Mouse (Mus musculus): ENCODE results near the gene Gpha2. TPM values are rescaled to one million over a fixed set of nuclear protein-coding genes. Genes with fewer than 3 reads are reported as not detected.

Gpha2 gene
- not detected for polyA plus RNA-seq (2014; fragmentation: Illumina TruSeq; extraction: RNeasy Lipid Tissue Mini Kit (QIAGEN cat#74804); ENCODE audit: low read depth, low replicate concordance)

DNA sequence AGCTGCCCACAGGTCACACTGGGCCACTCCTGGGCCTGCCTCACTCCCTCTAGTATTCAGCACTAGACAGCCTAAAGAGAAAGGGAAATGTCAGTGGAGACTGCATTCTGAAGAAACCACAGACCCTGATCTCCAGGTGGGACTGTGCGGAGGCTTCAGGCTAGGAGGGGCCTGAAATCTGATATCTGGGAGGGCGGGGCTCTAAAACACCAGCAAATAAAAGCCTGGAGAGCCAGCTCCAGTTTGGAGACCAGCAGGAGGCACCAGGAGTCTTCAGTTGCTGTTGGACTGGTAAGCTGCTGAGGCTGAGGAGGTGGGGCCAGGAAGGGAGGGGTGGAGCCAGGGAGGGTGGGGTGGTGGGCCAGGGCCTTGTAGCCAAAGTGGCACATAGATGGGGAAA is at the start of gene Gpha2:
Gpha2 (plus strand) TSS at position 246 of the 400 bp plus-strand sequence.

DNA sequence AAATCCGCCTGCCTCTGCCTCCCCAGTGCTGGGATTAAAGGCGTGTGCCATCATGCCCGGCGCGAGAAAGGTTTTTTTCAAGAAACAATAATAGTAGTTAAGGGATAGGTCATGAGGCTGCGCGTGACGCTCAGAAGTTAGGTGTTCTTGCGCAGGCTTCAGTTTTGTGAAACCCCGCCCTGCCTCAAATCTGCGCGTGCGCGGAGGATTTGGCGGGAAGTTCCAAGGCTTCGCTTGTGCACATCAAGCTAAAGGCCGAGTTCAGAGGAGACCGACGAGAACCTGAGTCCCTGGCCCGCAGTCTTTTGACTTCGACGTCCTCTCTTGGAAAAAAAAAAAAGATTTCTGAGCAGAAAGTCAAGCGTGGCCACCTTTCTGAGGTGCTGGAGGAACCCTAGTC is 42.0 kb upstream of the Gpha2 start, which contains the start of gene Majin:
Majin (plus strand) TSS at position 258 of the 400 bp plus-strand sequence.

DNA sequence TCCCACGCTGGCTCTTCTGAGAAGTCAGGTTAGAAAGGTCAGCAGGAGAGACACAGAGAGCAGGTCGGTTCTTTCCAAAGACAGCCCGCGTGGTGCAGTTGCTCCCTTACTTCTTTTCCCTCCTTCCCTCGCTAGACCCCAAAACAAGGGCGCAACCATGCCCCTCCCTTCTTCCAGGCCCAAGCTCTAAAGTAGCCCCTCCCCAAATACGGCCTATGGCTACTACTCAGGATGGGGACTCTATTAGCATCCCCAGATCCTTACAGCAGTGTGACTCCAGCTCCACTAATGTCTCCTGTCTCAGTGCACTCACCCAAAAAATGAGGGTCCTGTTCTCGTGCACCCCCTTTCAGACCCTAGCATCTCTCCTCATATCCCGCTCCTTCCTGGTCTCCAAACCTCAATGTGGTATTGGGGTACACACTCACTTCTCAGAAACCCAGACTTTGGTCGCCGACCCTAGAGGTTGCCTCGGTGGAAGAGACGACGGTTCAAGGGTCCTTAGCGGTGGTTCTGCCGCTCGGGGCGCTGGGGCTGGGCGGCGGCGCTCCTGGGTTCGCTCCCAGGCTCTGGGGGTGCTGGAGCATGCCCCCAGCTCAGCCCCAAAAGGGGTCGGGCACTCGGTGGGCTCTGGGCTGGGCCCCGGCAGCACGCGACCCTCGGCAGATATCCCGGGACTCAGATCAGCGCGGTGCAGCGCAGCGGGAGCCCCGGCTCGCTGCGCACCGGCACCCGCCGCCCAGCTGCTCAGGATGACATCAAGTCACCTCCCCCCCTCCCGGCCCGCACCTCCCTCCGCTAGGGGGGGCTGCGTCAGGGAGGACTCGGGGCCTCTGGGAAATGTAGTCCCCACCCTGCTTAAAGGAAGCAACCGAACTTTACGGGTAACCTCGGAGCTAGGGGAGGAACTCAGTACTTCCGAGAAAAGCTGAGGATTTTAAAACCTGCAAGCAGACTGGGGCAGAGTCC is 9.2 kb downstream of the Gpha2 start, which contains the start of gene Ppp2r5b:
Ppp2r5b (minus strand) TSS at position 789 of the 969 bp plus-strand sequence.

DNA sequence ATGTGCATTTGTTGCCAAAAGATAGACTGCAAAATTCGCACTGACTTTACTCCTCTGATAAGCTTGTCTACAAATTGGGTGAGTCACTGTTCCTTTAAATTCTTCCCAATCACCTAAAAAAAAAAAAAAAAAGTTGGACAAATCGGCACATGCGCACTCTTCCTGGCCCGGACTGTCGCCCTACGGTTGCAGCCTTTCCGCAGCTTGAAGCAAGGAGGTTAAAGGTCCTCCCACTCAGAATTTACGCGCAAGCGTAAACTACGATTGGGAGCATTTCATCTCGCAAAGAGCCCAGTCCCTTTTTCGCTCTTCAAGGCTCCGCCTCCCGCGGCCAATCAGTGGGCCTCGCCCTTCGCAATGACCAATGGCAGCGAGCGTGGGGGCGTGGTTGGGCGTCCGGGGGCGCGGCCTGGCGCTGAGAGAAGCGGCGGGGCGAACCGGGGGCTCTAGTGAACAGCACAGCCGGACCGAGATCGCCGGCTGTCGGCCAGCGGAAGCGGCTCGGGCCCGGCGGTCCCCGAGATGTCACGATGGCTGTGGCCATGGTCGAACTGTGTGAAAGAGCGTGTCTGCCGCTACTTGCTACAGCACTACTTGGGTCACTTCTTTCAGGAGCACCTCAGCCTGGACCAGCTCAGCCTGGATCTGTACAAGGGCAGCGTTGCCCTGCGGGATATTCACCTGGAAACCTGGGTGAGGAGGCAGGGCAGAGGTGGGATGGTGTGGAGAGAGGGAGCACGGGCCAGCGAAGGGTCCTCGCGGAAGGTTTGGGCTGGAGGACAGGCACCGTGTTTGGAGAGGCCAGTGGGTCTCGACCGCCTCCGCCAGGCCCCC is 15.3 kb downstream of the Gpha2 start, which contains the start of gene Atg2a:
Atg2a (plus strand) TSS at position 395 of the 834 bp plus-strand sequence.

DNA sequence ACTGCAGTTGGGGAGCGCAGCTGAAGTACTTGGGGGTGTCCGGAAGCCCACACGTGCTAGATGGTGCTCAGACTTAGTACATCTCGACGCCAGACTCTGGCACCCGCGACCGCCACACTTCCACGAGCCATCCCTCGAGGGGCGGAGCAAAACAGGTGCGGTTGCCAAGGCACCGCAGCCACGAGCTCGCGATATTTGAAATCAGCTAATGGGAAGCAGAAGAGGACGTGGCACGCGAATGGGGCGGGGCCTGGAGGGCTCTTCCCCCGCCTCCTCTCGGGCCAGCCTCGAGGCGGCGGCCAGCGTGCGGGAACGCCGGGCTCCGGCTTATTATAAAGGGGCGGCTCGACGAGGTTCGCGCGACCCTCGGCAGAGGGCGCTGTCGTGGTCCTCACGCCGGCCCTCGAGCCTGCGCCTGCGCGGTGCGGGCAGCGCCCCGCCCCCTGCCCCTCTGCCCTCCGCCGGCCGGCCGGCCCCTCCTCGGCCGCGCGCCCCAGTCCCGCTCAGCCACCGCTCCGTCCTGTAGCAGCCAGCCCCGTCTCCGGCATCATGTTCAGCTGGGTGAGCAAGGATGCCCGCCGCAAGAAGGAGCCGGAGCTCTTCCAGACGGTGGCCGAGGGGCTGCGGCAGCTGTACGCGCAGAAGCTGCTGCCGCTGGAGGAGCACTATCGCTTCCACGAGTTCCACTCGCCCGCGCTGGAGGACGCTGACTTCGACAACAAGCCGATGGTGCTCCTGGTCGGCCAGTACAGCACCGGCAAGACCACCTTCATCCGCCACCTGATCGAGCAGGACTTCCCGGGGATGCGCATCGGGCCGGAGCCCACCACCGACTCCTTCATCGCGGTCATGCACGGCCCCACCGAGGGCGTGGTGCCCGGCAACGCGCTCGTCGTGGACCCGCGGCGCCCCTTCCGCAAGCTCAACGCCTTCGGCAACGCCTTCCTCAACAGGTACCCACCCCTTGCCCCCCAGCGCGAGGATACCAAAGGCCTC is 50.5 kb downstream of the Gpha2 start, which contains the start of gene Ehd1:
Ehd1 (plus strand) TSS at position 300 of the 996 bp plus-strand sequence.

Other genes with a start within 250 kb of the Gpha2 start
- gene Slc22a20, start 240.2 kb upstream of the Gpha2 start, polyA plus RNA-seq (2014; fragmentation: Illumina TruSeq; extraction: RNeasy Lipid Tissue Mini Kit (QIAGEN cat#74804); ENCODE audit: low read depth, low replicate concordance): not detected
- gene Capn1, start 210.5 kb upstream of the Gpha2 start, polyA plus RNA-seq (2014; fragmentation: Illumina TruSeq; extraction: RNeasy Lipid Tissue Mini Kit (QIAGEN cat#74804); ENCODE audit: low read depth, low replicate concordance): 0.24 TPM
- gene Syvn1, start 179.8 kb upstream of the Gpha2 start, polyA plus RNA-seq (2014; fragmentation: Illumina TruSeq; extraction: RNeasy Lipid Tissue Mini Kit (QIAGEN cat#74804); ENCODE audit: low read depth, low replicate concordance): 1.3 TPM
- gene Mrpl49, start 168.6 kb upstream of the Gpha2 start, polyA plus RNA-seq (2014; fragmentation: Illumina TruSeq; extraction: RNeasy Lipid Tissue Mini Kit (QIAGEN cat#74804); ENCODE audit: low read depth, low replicate concordance): 9.4 TPM
- 25.7 TPM for gene Fau, start 168.5 kb upstream of the Gpha2 start, polyA plus RNA-seq (2014; fragmentation: Illumina TruSeq; extraction: RNeasy Lipid Tissue Mini Kit (QIAGEN cat#74804); ENCODE audit: low read depth, low replicate concordance)
- 0.66 TPM for gene Znhit2, start 165.2 kb upstream of the Gpha2 start, polyA plus RNA-seq (2014; fragmentation: Illumina TruSeq; extraction: RNeasy Lipid Tissue Mini Kit (QIAGEN cat#74804); ENCODE audit: low read depth, low replicate concordance)
- 1.6 TPM for gene Tm7sf2, start 158.0 kb upstream of the Gpha2 start, polyA plus RNA-seq (2014; fragmentation: Illumina TruSeq; extraction: RNeasy Lipid Tissue Mini Kit (QIAGEN cat#74804); ENCODE audit: low read depth, low replicate concordance)
- 8.3 TPM for gene Vps51, start 149.1 kb upstream of the Gpha2 start, polyA plus RNA-seq (2014; fragmentation: Illumina TruSeq; extraction: RNeasy Lipid Tissue Mini Kit (QIAGEN cat#74804); ENCODE audit: low read depth, low replicate concordance)
- gene Tmem262, start 146.3 kb upstream of the Gpha2 start, polyA plus RNA-seq (2014; fragmentation: Illumina TruSeq; extraction: RNeasy Lipid Tissue Mini Kit (QIAGEN cat#74804); ENCODE audit: low read depth, low replicate concordance): 14.1 TPM
- gene Gm28374, start 144.1 kb upstream of the Gpha2 start, polyA plus RNA-seq (2014; fragmentation: Illumina TruSeq; extraction: RNeasy Lipid Tissue Mini Kit (QIAGEN cat#74804); ENCODE audit: low read depth, low replicate concordance): not detected
- 1.3 TPM for gene Zfpl1, start 141.4 kb upstream of the Gpha2 start, polyA plus RNA-seq (2014; fragmentation: Illumina TruSeq; extraction: RNeasy Lipid Tissue Mini Kit (QIAGEN cat#74804); ENCODE audit: low read depth, low replicate concordance)
- gene Cdca5, start 141.4 kb upstream of the Gpha2 start, polyA plus RNA-seq (2014; fragmentation: Illumina TruSeq; extraction: RNeasy Lipid Tissue Mini Kit (QIAGEN cat#74804); ENCODE audit: low read depth, low replicate concordance): 10.9 TPM
- gene AC131692.1, start 132.0 kb upstream of the Gpha2 start, polyA plus RNA-seq (2014; fragmentation: Illumina TruSeq; extraction: RNeasy Lipid Tissue Mini Kit (QIAGEN cat#74804); ENCODE audit: low read depth, low replicate concordance): 56.3 TPM
- 0.13 TPM for gene Naaladl1, start 120.6 kb upstream of the Gpha2 start, polyA plus RNA-seq (2014; fragmentation: Illumina TruSeq; extraction: RNeasy Lipid Tissue Mini Kit (QIAGEN cat#74804); ENCODE audit: low read depth, low replicate concordance)
- gene Sac3d1, start 107.7 kb upstream of the Gpha2 start, polyA plus RNA-seq (2014; fragmentation: Illumina TruSeq; extraction: RNeasy Lipid Tissue Mini Kit (QIAGEN cat#74804); ENCODE audit: low read depth, low replicate concordance): 1.2 TPM
- 2.1 TPM for gene Snx15, start 98.1 kb upstream of the Gpha2 start, polyA plus RNA-seq (2014; fragmentation: Illumina TruSeq; extraction: RNeasy Lipid Tissue Mini Kit (QIAGEN cat#74804); ENCODE audit: low read depth, low replicate concordance)
- gene Batf2, start 85.4 kb upstream of the Gpha2 start, polyA plus RNA-seq (2014; fragmentation: Illumina TruSeq; extraction: RNeasy Lipid Tissue Mini Kit (QIAGEN cat#74804); ENCODE audit: low read depth, low replicate concordance): not detected
- gene Arl2, start 84.8 kb upstream of the Gpha2 start, polyA plus RNA-seq (2014; fragmentation: Illumina TruSeq; extraction: RNeasy Lipid Tissue Mini Kit (QIAGEN cat#74804); ENCODE audit: low read depth, low replicate concordance): 2.2 TPM
- gene Majin, start 42.0 kb upstream of the Gpha2 start, polyA plus RNA-seq (2014; fragmentation: Illumina TruSeq; extraction: RNeasy Lipid Tissue Mini Kit (QIAGEN cat#74804); ENCODE audit: low read depth, low replicate concordance): 7.0 TPM
- 0.45 TPM for gene Ppp2r5b, start 9.5 kb downstream of the Gpha2 start, polyA plus RNA-seq (2014; fragmentation: Illumina TruSeq; extraction: RNeasy Lipid Tissue Mini Kit (QIAGEN cat#74804); ENCODE audit: low read depth, low replicate concordance)
- 0.41 TPM for gene Atg2a, start 15.3 kb downstream of the Gpha2 start, polyA plus RNA-seq (2014; fragmentation: Illumina TruSeq; extraction: RNeasy Lipid Tissue Mini Kit (QIAGEN cat#74804); ENCODE audit: low read depth, low replicate concordance)
- gene Ehd1, start 50.3 kb downstream of the Gpha2 start, polyA plus RNA-seq (2014; fragmentation: Illumina TruSeq; extraction: RNeasy Lipid Tissue Mini Kit (QIAGEN cat#74804); ENCODE audit: low read depth, low replicate concordance): 43.3 TPM
- 0.49 TPM for gene Cdc42bpg, start 80.1 kb downstream of the Gpha2 start, polyA plus RNA-seq (2014; fragmentation: Illumina TruSeq; extraction: RNeasy Lipid Tissue Mini Kit (QIAGEN cat#74804); ENCODE audit: low read depth, low replicate concordance)
- gene Men1, start 108.6 kb downstream of the Gpha2 start, polyA plus RNA-seq (2014; fragmentation: Illumina TruSeq; extraction: RNeasy Lipid Tissue Mini Kit (QIAGEN cat#74804); ENCODE audit: low read depth, low replicate concordance): 3.6 TPM
- 1.3 TPM for gene Map4k2, start 114.8 kb downstream of the Gpha2 start, polyA plus RNA-seq (2014; fragmentation: Illumina TruSeq; extraction: RNeasy Lipid Tissue Mini Kit (QIAGEN cat#74804); ENCODE audit: low read depth, low replicate concordance)
- gene Sf1, start 137.3 kb downstream of the Gpha2 start, polyA plus RNA-seq (2014; fragmentation: Illumina TruSeq; extraction: RNeasy Lipid Tissue Mini Kit (QIAGEN cat#74804); ENCODE audit: low read depth, low replicate concordance): 210 TPM
- gene Pygm, start 158.0 kb downstream of the Gpha2 start, polyA plus RNA-seq (2014; fragmentation: Illumina TruSeq; extraction: RNeasy Lipid Tissue Mini Kit (QIAGEN cat#74804); ENCODE audit: low read depth, low replicate concordance): 2.9 TPM
- 0.99 TPM for gene Rasgrp2, start 173.0 kb downstream of the Gpha2 start, polyA plus RNA-seq (2014; fragmentation: Illumina TruSeq; extraction: RNeasy Lipid Tissue Mini Kit (QIAGEN cat#74804); ENCODE audit: low read depth, low replicate concordance)
- gene Nrxn2, start 192.4 kb downstream of the Gpha2 start, polyA plus RNA-seq (2014; fragmentation: Illumina TruSeq; extraction: RNeasy Lipid Tissue Mini Kit (QIAGEN cat#74804); ENCODE audit: low read depth, low replicate concordance): 0.08 TPM